Comparison of ENCODE assay signal across 7 mouse cellular contexts in genomic region chr15:77929804-77930203, GRCm38 (mm10). TPM values are rescaled to one million over a fixed set of nuclear protein-coding genes. Genes with fewer than 3 reads are reported as not detected.
DNase-seq lines count a peak whose midpoint lies in the region; ATAC-seq and TF ChIP-seq lines count a peak whose summit lies in the region.

No protein-coding gene starts in this region.

- no peaks in the 10 kb centered on the region for H3K9me3 ChIP-seq in lung, embryonic 16.5 days (ENCODE audit: control insufficient read depth, low read length)
- no peaks in the 10 kb centered on the region for H3K9me3 ChIP-seq in limb, embryonic 12.5 days
- no peaks in the 10 kb centered on the region for H3K9me3 ChIP-seq in stomach, embryonic 14.5 days (ENCODE audit: control insufficient read depth, low read depth, low read length)

- no peak for TF ChIP-seq POLR2A in lung, adult 2 months (IDR thresholded peaks at IDR 0.05; ENCODE audit: borderline replicate concordance, extremely low read depth, low read depth, low read length)
- TF ChIP-seq POLR2A in embryonic fibroblast, embryonic 13.5 days (IDR thresholded peaks at IDR 0.05; ENCODE audit: low read depth, low read length): no peak

- H3K9ac ChIP-seq in lung, embryonic 16.5 days (ENCODE audit: low read length): peak overlapping the region; percentile 71
- 0 out of 2 replicates have a peak overlapping the region, but pooled peaks have one; percentile 68 for H3K9ac ChIP-seq in limb, embryonic 12.5 days (replicated peaks)
- H3K9ac ChIP-seq in stomach, embryonic 14.5 days (replicated peaks; ENCODE audit: low read depth, low read length): peak overlapping the region; percentile 72

- no peak for DNase-seq in lung, adult 2 months
- no peak for DNase-seq in urinary bladder, postnatal 36 days (ENCODE audit: low spot score in 2 of 2)
- no peak for DNase-seq in layer of hippocampus, adult 11-12 months (ENCODE audit: low spot score)

- H3K4me2 ChIP-seq in lung, embryonic 16.5 days (ENCODE audit: low read depth, low read length): peak overlapping the region; percentile 85
- H3K4me2 ChIP-seq in limb, embryonic 12.5 days: peak overlapping the region; percentile 77
- H3K4me2 ChIP-seq in stomach, embryonic 14.5 days (replicated peaks; ENCODE audit: low read depth, low read length): peak overlapping the region; percentile 85

- peak overlapping the region; percentile 82 for H3K4me3 ChIP-seq in lung, embryonic 16.5 days (ENCODE audit: low read length)
- H3K4me3 ChIP-seq in lung, adult 2 months (replicated peaks; ENCODE audit: extremely low read depth, low read depth, low read length): no peak overlapping the region
- peak overlapping the region; percentile 64 for H3K4me3 ChIP-seq in embryonic fibroblast, embryonic 13.5 days (ENCODE audit: insufficient read depth, low read length)
- H3K4me3 ChIP-seq in limb, embryonic 12.5 days (replicated peaks): peak overlapping the region; percentile 71
- peak overlapping the region; percentile 68 for H3K4me3 ChIP-seq in stomach, embryonic 14.5 days (ENCODE audit: low read depth, low read length)

- no peak for TF ChIP-seq CTCF in lung, adult 2 months (IDR thresholded peaks at IDR 0.05; ENCODE audit: insufficient read depth, low read length)
- TF ChIP-seq CTCF in embryonic fibroblast, embryonic 13.5 days (IDR thresholded peaks at IDR 0.05; ENCODE audit: borderline replicate concordance, insufficient read depth, low read length): no peak

- no peaks in the 10 kb centered on the region for H3K27me3 ChIP-seq in lung, embryonic 16.5 days (ENCODE audit: control insufficient read depth, insufficient read depth, low read depth, low read length)
- peaks cover 5% of the 10 kb centered on the region; the same call in 1 of the 2 replicates for H3K27me3 ChIP-seq in limb, embryonic 12.5 days
- no peaks in the 10 kb centered on the region for H3K27me3 ChIP-seq in stomach, embryonic 14.5 days (ENCODE audit: control insufficient read depth, insufficient read depth, low read length)

- H3K36me3 ChIP-seq in lung, embryonic 16.5 days (ENCODE audit: control insufficient read depth, insufficient read depth, low read length): peaks cover 6% of the 10 kb centered on the region
- H3K36me3 ChIP-seq in limb, embryonic 12.5 days: peaks cover 28% of the 10 kb centered on the region
- H3K36me3 ChIP-seq in stomach, embryonic 14.5 days (ENCODE audit: control insufficient read depth, insufficient read depth, low read length): peaks cover 14% of the 10 kb centered on the region

- no peak for ATAC-seq in lung, embryonic 16.5 days (ENCODE audit: low read depth)
- ATAC-seq in limb, embryonic 12.5 days (ENCODE audit: insufficient number of reproducible peaks, insufficient read depth, low FRiP score, low TSS enrichment, low read depth): no peak
- ATAC-seq in stomach, embryonic 14.5 days (ENCODE audit: insufficient number of reproducible peaks, insufficient read depth, low FRiP score, low read depth): no peak

- 45% methylated on average over 8 of the region's 8 CpGs for WGBS in lung, embryonic 16.5 days
- WGBS in lung, adult 2 months: 54% methylated on average over 8 of the region's 8 CpGs
- WGBS in limb, embryonic 12.5 days: 52% methylated on average over 8 of the region's 8 CpGs
- 49% methylated on average over 8 of the region's 8 CpGs for WGBS in stomach, embryonic 14.5 days

- no peak overlapping the region for H3K27ac ChIP-seq in lung, embryonic 16.5 days (ENCODE audit: low read length)
- H3K27ac ChIP-seq in embryonic fibroblast, embryonic 13.5 days (ENCODE audit: insufficient read depth, low read length): no peak overlapping the region
- no peak overlapping the region for H3K27ac ChIP-seq in limb, embryonic 12.5 days
- H3K27ac ChIP-seq in stomach, embryonic 14.5 days (ENCODE audit: low read length): no peak overlapping the region

- H3K4me1 ChIP-seq in lung, embryonic 16.5 days (replicated peaks; ENCODE audit: control insufficient read depth, insufficient read depth, low read length): peaks cover 15% of the 10 kb centered on the region
- peaks cover 9% of the 10 kb centered on the region; the same call in 1 of the 2 replicates for H3K4me1 ChIP-seq in lung, adult 2 months (ENCODE audit: control insufficient read depth, insufficient read depth, low read length)
- 0 out of 2 replicates have a peak, but pooled peaks cover 4% of the 10 kb centered on the region for H3K4me1 ChIP-seq in embryonic fibroblast, embryonic 13.5 days (ENCODE audit: control insufficient read depth, insufficient read depth, low read length)
- peaks cover 21% of the 10 kb centered on the region for H3K4me1 ChIP-seq in limb, embryonic 12.5 days (replicated peaks)
- peaks cover 18% of the 10 kb centered on the region for H3K4me1 ChIP-seq in stomach, embryonic 14.5 days (ENCODE audit: control insufficient read depth, insufficient read depth, low read length)

RNA-seq across cellular contexts. Expression of gene Txn2, which starts 1.0 kb away (rescaled TPM):
- 182 and 185 TPM in 2 replicates for polyA plus RNA-seq in lung, embryonic 16.5 days (2015; fragmentation: Nextera tagmentation; extraction: Ambion mirVana)
- 138 and 165 TPM in 2 replicates for polyA plus RNA-seq in lung, adult 2 months (2012; rRNA removed)
- polyA plus RNA-seq in embryonic fibroblast, embryonic 13.5 days (2011; ENCODE audit: insufficient read length, low read depth, missing spikeins): 229 and 271 TPM in 2 replicates
- 215 and 217 TPM in 2 replicates for polyA plus RNA-seq in limb, embryonic 12.5 days (2016; fragmentation: Nextera tagmentation; extraction: Ambion mirVana)
- polyA plus RNA-seq in stomach, embryonic 14.5 days (2014; fragmentation: Nextera tagmentation; extraction: Ambion mirVana): 242 and 259 TPM in 2 replicates

RNA-seq across cellular contexts. Expression of gene Foxred2, which starts 26.7 kb away (rescaled TPM):
- 2.7 and 3.7 TPM in 2 replicates for polyA plus RNA-seq in lung, embryonic 16.5 days (2015; fragmentation: Nextera tagmentation; extraction: Ambion mirVana)
- 1.8 and 2.4 TPM in 2 replicates for polyA plus RNA-seq in lung, adult 2 months (2012; rRNA removed)
- polyA plus RNA-seq in embryonic fibroblast, embryonic 13.5 days (2011; ENCODE audit: insufficient read length, low read depth, missing spikeins): 2.4 and 3.9 TPM in 2 replicates
- polyA plus RNA-seq in limb, embryonic 12.5 days (2016; fragmentation: Nextera tagmentation; extraction: Ambion mirVana): 6.4 and 7.5 TPM in 2 replicates
- 3.3 and 5.5 TPM in 2 replicates for polyA plus RNA-seq in stomach, embryonic 14.5 days (2014; fragmentation: Nextera tagmentation; extraction: Ambion mirVana)

RNA-seq across cellular contexts. Expression of gene Eif3d, which starts 40.8 kb away (rescaled TPM):
- polyA plus RNA-seq in lung, embryonic 16.5 days (2015; fragmentation: Nextera tagmentation; extraction: Ambion mirVana): 166 and 170 TPM in 2 replicates
- 62.7 and 91.2 TPM in 2 replicates for polyA plus RNA-seq in lung, adult 2 months (2012; rRNA removed)
- 193 and 194 TPM in 2 replicates for polyA plus RNA-seq in embryonic fibroblast, embryonic 13.5 days (2011; ENCODE audit: insufficient read length, low read depth, missing spikeins)
- polyA plus RNA-seq in limb, embryonic 12.5 days (2016; fragmentation: Nextera tagmentation; extraction: Ambion mirVana): 222 and 224 TPM in 2 replicates
- 206 and 211 TPM in 2 replicates for polyA plus RNA-seq in stomach, embryonic 14.5 days (2014; fragmentation: Nextera tagmentation; extraction: Ambion mirVana)
